Mouse (Mus musculus): ENCODE results near the gene Olfr538. TPM values are rescaled to one million over a fixed set of nuclear protein-coding genes. Genes with fewer than 3 reads are reported as not detected.
"Not testable (repeated sequence)": the region's sequence is repeated elsewhere in the genome, so short reads cannot be mapped to it uniquely, and the experiment has no call there.

Gene Olfr538
- total RNA-seq (2015; ENCODE audit: low replicate concordance) (not detected in 2 replicates), total RNA-seq (2017; ENCODE audit: low replicate concordance) (not detected in 2 replicates)

DNA sequence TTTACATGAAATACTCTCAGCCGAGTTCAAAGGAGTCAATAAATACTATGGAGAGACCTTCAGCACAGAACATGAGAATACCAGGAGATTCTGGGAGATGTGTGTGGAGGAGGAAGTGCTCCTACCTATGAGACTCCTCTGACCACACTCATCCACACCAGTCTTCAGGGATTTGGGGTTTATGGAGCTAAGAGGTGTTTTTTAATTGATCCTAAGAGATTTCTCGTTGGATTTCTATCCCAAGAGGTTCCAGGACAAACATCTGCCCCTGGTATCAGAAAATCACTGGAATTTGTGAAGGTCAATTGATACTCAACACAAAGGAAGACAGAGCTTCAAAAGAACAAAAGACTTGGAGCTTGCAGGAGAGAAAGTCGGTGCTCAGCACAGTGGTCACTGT is at the start of gene Olfr538:
TSS of gene Olfr538 (plus strand) at position 301 of the 400 bp plus-strand sequence.
- ATAC-seq (replicated peaks; ENCODE audit: low FRiP score, poor library complexity, severe bottlenecking) = no peak

DNA sequence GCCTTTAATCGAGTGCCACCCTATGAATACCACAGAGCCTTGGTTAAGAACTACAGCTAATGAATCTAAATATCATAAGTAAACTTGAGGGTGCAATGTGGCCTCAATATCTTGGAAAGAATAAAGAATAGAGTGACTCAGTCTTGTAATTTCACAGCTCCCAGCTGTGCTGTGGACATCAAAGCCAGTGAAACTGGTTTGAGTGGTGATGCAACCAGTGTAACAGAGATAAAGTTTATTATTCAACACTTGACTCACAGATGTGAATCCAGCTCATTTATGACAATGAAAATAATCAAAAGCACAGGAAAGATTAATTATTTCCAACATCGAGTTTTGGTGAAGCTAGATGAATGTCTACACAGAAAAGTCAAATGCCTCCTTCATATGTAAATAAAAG is 27.9 kb upstream of the Olfr538 start:
- ATAC-seq (replicated peaks; ENCODE audit: low FRiP score, poor library complexity, severe bottlenecking) = no peak

DNA sequence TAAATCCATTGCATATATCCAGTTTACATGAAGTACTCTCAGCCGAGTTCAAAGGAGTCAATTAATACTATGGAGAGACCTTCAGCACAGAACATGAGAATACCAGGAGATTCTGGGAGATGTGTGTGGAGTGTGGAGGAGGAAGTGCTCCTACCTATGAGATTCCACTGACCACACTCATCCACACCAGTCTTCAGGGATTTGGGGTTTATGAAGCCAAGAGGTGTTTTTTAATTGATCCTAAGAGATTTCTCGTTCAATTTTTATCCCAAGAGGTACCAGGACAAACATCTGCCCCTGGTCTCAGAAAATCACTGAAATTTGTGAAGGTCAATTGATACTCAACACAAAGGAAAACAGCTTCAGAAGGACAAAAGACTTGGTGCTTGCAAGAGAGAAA is 33.3 kb downstream of the Olfr538 start, which contains the start of gene Olfr46:
TSS of gene Olfr46 (plus strand) at position 301 of the 400 bp plus-strand sequence.
- ATAC-seq (replicated peaks; ENCODE audit: low FRiP score, poor library complexity, severe bottlenecking) = not testable (repeated sequence)

Other genes with a start within 250 kb of the Olfr538 start
- not detected in 2 replicates for gene Olfr525, start 247.0 kb upstream of the Olfr538 start, total RNA-seq (2015; ENCODE audit: low replicate concordance)
- not detected in 2 replicates for gene Olfr525, start 247.0 kb upstream of the Olfr538 start, total RNA-seq (2017; ENCODE audit: low replicate concordance)
- gene Olfr527, start 233.9 kb upstream of the Olfr538 start, total RNA-seq (2015; ENCODE audit: low replicate concordance) = not detected in 2 replicates
- gene Olfr527, start 233.9 kb upstream of the Olfr538 start, total RNA-seq (2017; ENCODE audit: low replicate concordance) = not detected in 2 replicates
- not detected in 2 replicates for gene Olfr60, start 206.2 kb upstream of the Olfr538 start, total RNA-seq (2015; ENCODE audit: low replicate concordance)
- not detected in 2 replicates for gene Olfr60, start 206.2 kb upstream of the Olfr538 start, total RNA-seq (2017; ENCODE audit: low replicate concordance)
- not detected in 2 replicates for gene Olfr530, start 191.6 kb upstream of the Olfr538 start, total RNA-seq (2015; ENCODE audit: low replicate concordance)
- gene Olfr530, start 191.6 kb upstream of the Olfr538 start, total RNA-seq (2017; ENCODE audit: low replicate concordance) = not detected in 2 replicates
- not detected in 2 replicates for gene Olfr531, start 165.0 kb upstream of the Olfr538 start, total RNA-seq (2015; ENCODE audit: low replicate concordance)
- gene Olfr531, start 165.0 kb upstream of the Olfr538 start, total RNA-seq (2017; ENCODE audit: low replicate concordance) = not detected in 2 replicates
- not detected in 2 replicates for gene Olfr532, start 146.2 kb upstream of the Olfr538 start, total RNA-seq (2015; ENCODE audit: low replicate concordance)
- not detected in 2 replicates for gene Olfr532, start 146.2 kb upstream of the Olfr538 start, total RNA-seq (2017; ENCODE audit: low replicate concordance)
- gene Olfr533, start 104.5 kb upstream of the Olfr538 start, total RNA-seq (2015; ENCODE audit: low replicate concordance) = not detected in 2 replicates
- not detected in 2 replicates for gene Olfr533, start 104.5 kb upstream of the Olfr538 start, total RNA-seq (2017; ENCODE audit: low replicate concordance)
- gene Olfr535, start 83.7 kb upstream of the Olfr538 start, total RNA-seq (2015; ENCODE audit: low replicate concordance) = not detected in 2 replicates
- not detected in 2 replicates for gene Olfr535, start 83.7 kb upstream of the Olfr538 start, total RNA-seq (2017; ENCODE audit: low replicate concordance)
- gene Olfr536, start 60.5 kb upstream of the Olfr538 start, total RNA-seq (2015; ENCODE audit: low replicate concordance) = not detected in 2 replicates
- not detected in 2 replicates for gene Olfr536, start 60.5 kb upstream of the Olfr538 start, total RNA-seq (2017; ENCODE audit: low replicate concordance)
- not detected in 2 replicates for gene Olfr46, start 33.4 kb downstream of the Olfr538 start, total RNA-seq (2015; ENCODE audit: low replicate concordance)
- gene Olfr46, start 33.4 kb downstream of the Olfr538 start, total RNA-seq (2017; ENCODE audit: low replicate concordance) = 0.08 and 0.26 TPM in 2 replicates
- gene Olfr61, start 61.1 kb downstream of the Olfr538 start, total RNA-seq (2015; ENCODE audit: low replicate concordance) = not detected in 2 replicates
- not detected in 2 replicates for gene Olfr61, start 61.1 kb downstream of the Olfr538 start, total RNA-seq (2017; ENCODE audit: low replicate concordance)
- gene Olfr53, start 78.6 kb downstream of the Olfr538 start, total RNA-seq (2015; ENCODE audit: low replicate concordance) = not detected in 2 replicates
- not detected in 2 replicates for gene Olfr53, start 78.6 kb downstream of the Olfr538 start, total RNA-seq (2017; ENCODE audit: low replicate concordance)
- not detected in 2 replicates for gene Olfr539, start 92.0 kb downstream of the Olfr538 start, total RNA-seq (2015; ENCODE audit: low replicate concordance)
- gene Olfr539, start 92.0 kb downstream of the Olfr538 start, total RNA-seq (2017; ENCODE audit: low replicate concordance) = not detected in 2 replicates
- gene Olfr45, start 114.1 kb downstream of the Olfr538 start, total RNA-seq (2015; ENCODE audit: low replicate concordance) = not detected in 2 replicates
- gene Olfr45, start 114.1 kb downstream of the Olfr538 start, total RNA-seq (2017; ENCODE audit: low replicate concordance) = not detected in 2 replicates
- gene Olfr541, start 129.4 kb downstream of the Olfr538 start, total RNA-seq (2015; ENCODE audit: low replicate concordance) = not detected in 2 replicates
- gene Olfr541, start 129.4 kb downstream of the Olfr538 start, total RNA-seq (2017; ENCODE audit: low replicate concordance) = not detected in 2 replicates
- gene Cyp2e1, start 195.9 kb downstream of the Olfr538 start, total RNA-seq (2015; ENCODE audit: low replicate concordance) = not detected in 2 replicates
- gene Cyp2e1, start 195.9 kb downstream of the Olfr538 start, total RNA-seq (2017; ENCODE audit: low replicate concordance) = not detected in 2 replicates
- 1.8 TPM in 1 of 2 replicates, not detected in the other for gene Syce1, start 220.0 kb downstream of the Olfr538 start, total RNA-seq (2015; ENCODE audit: low replicate concordance)
- gene Syce1, start 220.0 kb downstream of the Olfr538 start, total RNA-seq (2017; ENCODE audit: low replicate concordance) = not detected in 2 replicates